Mouse (Mus musculus) neutrophil, adult 5-6 weeks (primary cell): ENCODE data around the gene Abcg4. TPM values are rescaled to one million over a fixed set of nuclear protein-coding genes. Genes with fewer than 3 reads are reported as not detected.
A peak's percentile ranks its signal among the peaks of the same experiment; 100 is the strongest.

ENCODE experiments used
- ATAC-seq: fragments of 151-379, 151-347 bp; 2 replicates; pipeline ENCODE4 v1.8.0; 2017; ENCODE audit warnings: mild to moderate bottlenecking, moderate TSS enrichment; ENCODE audit not compliant: insufficient number of reproducible peaks, poor library complexity, low FRiP score, severe bottlenecking; ENCODE audit errors: extremely low read depth
- total RNA-seq: library from RNA; stranded (forward); fragments of 200-1000 nt; gene quantifications from 2 replicates; pipeline ENCODE4 v1.2.3, GENCODE M21; 2017

Gene Abcg4
- total RNA-seq, 1 experiment from 2014 or later, result 1.4 TPM

- peak; percentile 67; the same call in 1 of the 2 replicates for ATAC-seq
Measured at GRCm38 (mm10) chr9:44249181-44250146, 39.0 kb downstream of the Abcg4 start.

- ATAC-seq, result no peak
Measured at GRCm38 (mm10) chr9:44247907-44248306, 40.5 kb downstream of the Abcg4 start.

GRCm38 (mm10) chr9:44243621-44244020 is 44.8 kb downstream of the Abcg4 start:
- ATAC-seq, result no peak

- ATAC-seq, result no peak
Measured at GRCm38 (mm10) chr9:44241418-44241817, 47.0 kb downstream of the Abcg4 start.

- ATAC-seq, result no peak
Measured at GRCm38 (mm10) chr9:44240911-44241310, 47.5 kb downstream of the Abcg4 start.

GRCm38 (mm10) chr9:44240399-44240798 is 48.0 kb downstream of the Abcg4 start, which contains the start of gene Ccdc153:
TSS of gene Ccdc153 (plus strand) at chr9:44240676.
- ATAC-seq, result no peak

GRCm38 (mm10) chr9:44239447-44239846 is 49.0 kb downstream of the Abcg4 start:
- ATAC-seq, result peak; percentile 43; the same call in 1 of the 2 replicates

- ATAC-seq, result no peak
Measured at GRCm38 (mm10) chr9:44238501-44239190, 49.8 kb downstream of the Abcg4 start.

GRCm38 (mm10) chr9:44237128-44237527 is 51.3 kb downstream of the Abcg4 start:
- no peak for ATAC-seq

GRCm38 (mm10) chr9:44236601-44237000 is 51.8 kb downstream of the Abcg4 start:
- no peak for ATAC-seq

GRCm38 (mm10) chr9:44234479-44235427 is 53.7 kb downstream of the Abcg4 start:
- 0 out of 2 replicates have a peak, but pooled peaks have one; percentile 14 for ATAC-seq

GRCm38 (mm10) chr9:44233802-44234478 is 54.5 kb downstream of the Abcg4 start, which contains the start of gene Cbl:
TSS of gene Cbl (minus strand) at chr9:44234049.
- peak; percentile 92 for ATAC-seq

GRCm38 (mm10) chr9:44233021-44233801 is 55.2 kb downstream of the Abcg4 start:
- ATAC-seq, result no peak

GRCm38 (mm10) chr9:44231609-44232008 is 56.8 kb downstream of the Abcg4 start:
- ATAC-seq, result no peak

- ATAC-seq, result no peak
Measured at GRCm38 (mm10) chr9:44225993-44226392, 62.4 kb downstream of the Abcg4 start.
